Mouse (Mus musculus): Measurements from ENCODE around the gene Ets2.

GRCm38 (mm10) chr16:95759151-95759987, 57.5 kb downstream of the Ets2 start:
- no peak for TF ChIP-seq CTCF (IDR thresholded peaks at IDR 0.05; ENCODE audit: borderline replicate concordance, insufficient read depth, low read depth, low read length)
- TF ChIP-seq POLR2A (IDR thresholded peaks at IDR 0.05; ENCODE audit: borderline replicate concordance, insufficient read depth, low read length), result no peak
